Mouse (Mus musculus): ENCODE results near the gene Cybrd1. TPM values are rescaled to one million over a fixed set of nuclear protein-coding genes. Genes with fewer than 3 reads are reported as not detected.
A peak's percentile ranks its signal among the peaks of the same experiment; 100 is the strongest.

Gene Cybrd1
- 2.2 and 2.8 TPM in 2 replicates for polyA plus RNA-seq (2016; fragmentation: Nextera tagmentation; extraction: Ambion mirVana)

DNA sequence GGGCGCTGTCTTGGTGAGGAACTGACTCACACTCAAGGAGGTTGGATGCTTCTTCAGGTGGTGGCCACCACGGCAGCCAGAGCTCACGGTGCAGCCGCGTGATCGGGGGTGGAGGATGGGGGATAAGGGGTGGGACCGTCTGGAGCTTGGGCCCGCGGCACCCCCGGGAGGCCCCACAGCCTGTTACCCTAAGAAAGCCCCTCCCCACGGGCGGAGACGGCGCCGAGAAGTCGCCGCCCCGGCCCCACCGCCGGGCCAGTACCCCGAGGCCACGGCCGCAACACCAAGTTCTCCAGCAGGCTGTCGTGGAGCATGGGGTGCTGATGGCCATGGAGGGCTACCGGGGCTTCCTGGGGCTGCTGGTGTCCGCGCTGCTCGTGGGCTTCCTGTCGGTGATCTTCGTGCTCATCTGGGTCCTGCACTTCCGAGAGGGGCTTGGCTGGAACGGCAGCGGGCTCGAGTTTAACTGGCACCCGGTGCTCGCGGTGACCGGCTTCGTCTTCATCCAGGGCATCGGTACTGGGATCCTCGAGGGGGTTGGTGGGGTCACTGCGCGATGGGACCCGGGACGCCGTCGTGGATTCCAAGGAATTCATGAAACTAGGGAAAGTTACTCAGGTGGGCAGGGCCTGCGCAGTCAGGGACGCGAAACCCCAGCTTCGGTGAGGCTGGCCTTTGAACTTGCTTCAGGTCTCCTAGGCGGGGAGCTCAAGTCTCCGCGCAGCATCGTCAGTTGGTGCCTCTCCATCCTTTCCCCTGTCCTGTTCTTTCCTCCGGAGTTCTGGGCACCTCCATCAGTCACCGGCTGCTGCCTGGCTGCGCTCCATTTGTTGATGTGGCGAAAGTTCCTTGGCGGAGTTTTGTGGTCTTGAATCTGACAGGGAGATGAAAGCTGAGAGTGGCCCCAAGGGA, at the start of gene Cybrd1:
TSS of gene Cybrd1 (plus strand) at position 127 of the 912 bp plus-strand sequence.
- peak; percentile 59 for ATAC-seq (ENCODE audit: insufficient number of reproducible peaks, insufficient read depth, low FRiP score, low TSS enrichment)
- no peaks in the 10 kb centered on the region for H3K36me3 ChIP-seq
- peak within 1 kb of the TSS; percentile 82 for H3K4me2 ChIP-seq (replicated peaks)
- H3K27ac ChIP-seq: no peak within 1 kb of the TSS
- H3K27me3 ChIP-seq: peaks cover 3% of the 10 kb centered on the region
- WGBS: 2% methylated on average over 60 of the region's 60 CpGs
- H3K4me3 ChIP-seq: peak within 1 kb of the TSS; percentile 59
- H3K4me1 ChIP-seq: no peaks in the 10 kb centered on the region
- H3K9ac ChIP-seq: peak within 1 kb of the TSS; percentile 58
- 0 out of 2 replicates have a peak, but pooled peaks cover 4% of the 10 kb centered on the region for H3K9me3 ChIP-seq

GRCm38 (mm10) chr2:71071601-71072000, 46.1 kb upstream of the Cybrd1 start:
- Histone ChIP-seq H3K9ac (no peak overlapping the region), H3K4me2 (replicated peaks) (no peak overlapping the region), H3K36me3 (no peaks in the 10 kb centered on the region), H3K4me3 (no peak overlapping the region), H3K9me3 (no peaks in the 10 kb centered on the region), H3K27ac (no peak overlapping the region), H3K27me3 (no peaks in the 10 kb centered on the region), H3K4me1 (no peaks in the 10 kb centered on the region)
- WGBS: 94% methylated on average over 4 of the region's 4 CpGs
- ATAC-seq (ENCODE audit: insufficient number of reproducible peaks, insufficient read depth, low FRiP score, low TSS enrichment): no peak

DNA sequence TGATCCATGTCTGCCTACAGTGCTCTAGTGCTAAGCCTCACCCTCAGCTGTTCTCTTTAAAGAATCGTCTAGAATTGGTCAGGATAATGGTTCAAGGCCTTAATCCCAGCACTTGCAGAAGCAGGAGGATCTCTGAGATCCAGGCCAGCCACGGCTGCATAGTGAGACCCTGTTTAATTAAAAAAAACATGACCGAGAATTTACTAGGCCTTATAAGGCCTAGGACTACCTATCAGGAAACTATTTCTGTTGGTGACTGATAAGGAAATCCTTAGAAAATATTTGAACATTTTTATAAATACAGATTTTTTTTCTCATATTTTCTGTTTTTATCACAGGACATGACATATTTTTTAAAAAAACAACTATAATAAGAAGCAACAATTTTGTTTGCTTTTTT, 44.4 kb upstream of the Cybrd1 start:
- Histone ChIP-seq H3K36me3 (no peaks in the 10 kb centered on the region), H3K27me3 (no peaks in the 10 kb centered on the region), H3K4me2 (replicated peaks) (no peak overlapping the region), H3K4me3 (no peak overlapping the region), H3K9ac (no peak overlapping the region), H3K27ac (no peak overlapping the region), H3K9me3 (no peaks in the 10 kb centered on the region), H3K4me1 (no peaks in the 10 kb centered on the region)
- no peak for ATAC-seq (ENCODE audit: insufficient number of reproducible peaks, insufficient read depth, low FRiP score, low TSS enrichment)
- 86% methylated on average over 3 of the region's 3 CpGs for WGBS

DNA sequence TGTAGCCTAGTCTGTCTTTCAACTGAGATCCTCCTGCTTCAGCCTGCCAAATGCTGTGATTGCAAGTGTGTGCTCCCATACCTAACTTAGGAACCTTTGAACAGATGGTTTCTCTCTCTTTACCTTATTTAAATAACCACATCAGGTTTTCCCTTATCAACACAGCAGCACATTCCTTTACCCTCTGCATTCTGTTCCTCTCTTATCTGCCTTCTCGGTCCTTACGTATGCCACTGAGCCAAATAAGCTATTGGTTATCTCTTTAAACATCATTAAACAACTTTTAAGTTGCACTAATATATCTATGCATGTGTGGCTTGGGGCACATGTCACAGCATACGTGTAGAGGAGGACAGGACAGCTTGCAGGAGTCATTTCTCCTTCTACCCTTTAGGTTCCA, 43.9 kb upstream of the Cybrd1 start:
- H3K9ac ChIP-seq: no peak overlapping the region
- no peak overlapping the region for H3K4me3 ChIP-seq
- WGBS: 93% methylated on average over 3 of the region's 3 CpGs
- H3K27ac ChIP-seq: no peak overlapping the region
- no peak overlapping the region for H3K4me2 ChIP-seq (replicated peaks)
- no peaks in the 10 kb centered on the region for H3K27me3 ChIP-seq
- no peaks in the 10 kb centered on the region for H3K36me3 ChIP-seq
- no peak for ATAC-seq (ENCODE audit: insufficient number of reproducible peaks, insufficient read depth, low FRiP score, low TSS enrichment)
- no peaks in the 10 kb centered on the region for H3K9me3 ChIP-seq
- H3K4me1 ChIP-seq: no peaks in the 10 kb centered on the region

DNA sequence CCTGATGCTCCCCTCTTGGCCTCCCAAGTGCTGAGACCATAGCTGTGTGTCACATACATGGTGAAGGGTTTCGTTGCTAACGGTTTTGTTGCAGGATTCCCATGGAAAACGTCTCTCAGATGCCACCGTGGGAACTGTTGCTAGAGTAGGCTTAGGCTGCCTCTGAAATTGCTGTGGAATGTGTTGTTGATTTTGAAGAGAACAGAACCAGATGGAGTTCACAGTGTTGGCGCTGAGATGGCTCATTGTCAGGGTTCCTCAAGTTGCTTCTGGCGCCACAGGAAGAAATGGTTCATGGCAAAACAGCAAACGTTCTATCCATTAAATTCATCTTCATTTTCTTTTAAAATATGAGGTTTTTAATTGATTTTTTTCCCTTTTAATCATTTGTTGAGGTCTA, 35.3 kb upstream of the Cybrd1 start:
- Histone ChIP-seq H3K4me2 (replicated peaks) (no peak overlapping the region), H3K9ac (no peak overlapping the region), H3K4me1 (no peaks in the 10 kb centered on the region), H3K9me3 (no peaks in the 10 kb centered on the region), H3K27me3 (no peaks in the 10 kb centered on the region), H3K36me3 (0 out of 2 replicates have a peak, but pooled peaks cover 9% of the 10 kb centered on the region), H3K4me3 (no peak overlapping the region), H3K27ac (no peak overlapping the region)
- no peak for ATAC-seq (ENCODE audit: insufficient number of reproducible peaks, insufficient read depth, low FRiP score, low TSS enrichment)
- WGBS: 63% methylated on average over 7 of the region's 7 CpGs

DNA sequence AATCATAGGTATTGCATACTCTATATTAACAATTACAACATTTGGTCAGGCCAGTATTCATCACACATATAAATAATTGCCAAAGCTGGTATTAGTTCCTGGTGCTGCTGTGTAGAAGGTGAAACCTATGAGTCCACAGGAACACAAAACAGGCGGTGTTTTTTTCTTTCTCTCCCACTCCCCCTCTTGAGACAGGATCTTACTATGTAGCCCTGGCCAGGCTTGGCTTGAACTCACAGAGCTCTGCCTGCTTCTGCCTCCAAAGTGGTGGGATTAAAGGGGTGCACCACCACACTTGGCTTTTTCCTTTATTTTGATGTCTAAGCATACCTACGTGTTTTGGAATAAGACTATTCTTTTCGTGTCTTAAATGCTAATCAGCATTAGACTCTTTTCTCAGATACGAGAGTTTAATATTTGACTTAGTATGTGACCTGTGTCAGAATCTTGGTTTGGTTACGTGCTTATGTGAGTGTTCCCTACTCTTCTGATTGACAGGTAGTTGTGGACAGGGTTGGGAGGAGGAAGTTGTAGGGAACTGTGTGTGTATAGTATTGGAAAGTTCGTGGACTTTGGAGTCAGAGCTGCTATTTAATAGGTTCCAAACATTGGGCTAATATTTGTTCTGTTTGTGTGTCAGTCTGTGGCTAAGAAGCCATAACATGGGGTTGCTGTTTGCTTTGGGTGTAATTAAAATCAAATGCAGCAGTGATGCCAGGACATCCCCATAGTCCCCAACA, 34.1 kb upstream of the Cybrd1 start:
- no peak for ATAC-seq (ENCODE audit: insufficient number of reproducible peaks, insufficient read depth, low FRiP score, low TSS enrichment)
- H3K4me3 ChIP-seq: no peak overlapping the region
- 91% methylated on average over 6 of the region's 6 CpGs for WGBS

GRCm38 (mm10) chr2:71089766-71090165, 28.0 kb upstream of the Cybrd1 start:
- no peak for ATAC-seq (ENCODE audit: insufficient number of reproducible peaks, insufficient read depth, low FRiP score, low TSS enrichment)
- 54% methylated on average over 3 of the region's 3 CpGs for WGBS
- no peaks in the 10 kb centered on the region for H3K27me3 ChIP-seq
- H3K4me2 ChIP-seq (replicated peaks): no peak overlapping the region
- no peaks in the 10 kb centered on the region for H3K9me3 ChIP-seq
- H3K4me1 ChIP-seq: no peaks in the 10 kb centered on the region
- no peak overlapping the region for H3K27ac ChIP-seq
- peaks cover 22% of the 10 kb centered on the region for H3K36me3 ChIP-seq
- no peak overlapping the region for H3K4me3 ChIP-seq
- H3K9ac ChIP-seq: no peak overlapping the region

More for the DNA sequence above, 34.1 kb upstream of the Cybrd1 start:
- H3K27ac ChIP-seq: no peak overlapping the region
- H3K4me2 ChIP-seq (replicated peaks): no peak overlapping the region
- H3K36me3 ChIP-seq: 0 out of 2 replicates have a peak, but pooled peaks cover 9% of the 10 kb centered on the region
- H3K9me3 ChIP-seq: no peaks in the 10 kb centered on the region
- H3K4me1 ChIP-seq: no peaks in the 10 kb centered on the region
- no peaks in the 10 kb centered on the region for H3K27me3 ChIP-seq
- H3K9ac ChIP-seq: no peak overlapping the region

DNA sequence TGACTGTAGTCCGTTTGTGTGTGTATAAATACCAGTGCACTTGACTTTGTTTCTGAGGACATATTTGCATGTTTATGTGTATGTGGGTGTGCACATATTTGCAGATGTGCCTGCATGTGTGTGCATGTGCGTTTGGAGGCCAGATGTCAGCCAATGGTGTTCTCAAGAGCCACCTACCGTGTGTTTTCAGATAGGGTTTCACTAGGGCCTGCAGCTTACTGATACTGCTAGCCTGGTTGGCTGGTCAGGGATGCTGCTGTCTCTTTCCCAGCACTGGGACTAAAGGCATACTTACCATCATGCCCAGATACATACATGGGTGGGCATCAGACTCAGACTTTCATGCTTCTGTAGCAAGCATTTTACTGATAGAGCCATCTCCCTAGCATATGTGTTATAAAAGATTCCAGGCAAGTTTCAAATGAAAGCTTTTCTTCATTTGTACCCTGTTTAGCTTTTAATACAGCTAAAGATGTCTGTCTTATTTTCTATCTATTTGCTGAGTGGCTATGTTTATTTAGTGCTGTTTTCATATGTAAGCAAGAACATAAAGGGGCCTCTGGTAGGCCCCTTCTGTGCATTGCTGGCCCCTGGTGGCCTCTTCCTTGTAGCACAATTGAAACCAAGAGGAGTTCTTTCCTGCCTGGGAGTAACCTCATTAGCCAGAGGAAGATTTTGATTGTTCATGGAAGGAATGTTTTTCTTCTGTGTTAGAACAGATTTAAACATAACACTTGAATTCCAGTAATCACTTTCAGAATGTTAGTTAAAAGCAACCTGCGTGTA, 26.9 kb upstream of the Cybrd1 start:
- H3K4me1 ChIP-seq: no peaks in the 10 kb centered on the region
- H3K9me3 ChIP-seq: no peaks in the 10 kb centered on the region
- no peak overlapping the region for H3K9ac ChIP-seq
- WGBS: 77% methylated on average over 4 of the region's 4 CpGs
- H3K27ac ChIP-seq: no peak overlapping the region
- no peak for ATAC-seq (ENCODE audit: insufficient number of reproducible peaks, insufficient read depth, low FRiP score, low TSS enrichment)
- H3K4me3 ChIP-seq: no peak overlapping the region
- no peak overlapping the region for H3K4me2 ChIP-seq (replicated peaks)
- peaks cover 22% of the 10 kb centered on the region for H3K36me3 ChIP-seq
- no peaks in the 10 kb centered on the region for H3K27me3 ChIP-seq

DNA sequence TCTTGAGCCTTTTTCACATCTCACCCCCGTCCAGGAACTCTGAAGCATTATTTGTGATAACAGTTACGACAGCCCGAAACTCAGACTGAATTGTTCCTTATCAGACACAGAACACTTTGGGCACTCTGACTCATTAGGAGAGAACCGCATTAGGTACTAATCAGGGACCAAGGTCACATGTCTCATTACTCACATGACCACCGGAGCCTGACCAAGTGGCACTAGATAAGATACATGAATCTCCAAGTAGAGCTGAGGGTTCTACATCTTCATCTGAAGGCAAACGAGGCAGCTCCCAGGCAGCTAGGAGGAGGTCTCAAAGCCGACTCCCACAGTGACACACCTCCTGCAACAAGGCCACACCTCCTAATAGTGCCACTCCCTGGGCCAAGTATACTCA, 21.6 kb upstream of the Cybrd1 start:
- no peak overlapping the region for H3K4me3 ChIP-seq
- no peak for ATAC-seq (ENCODE audit: insufficient number of reproducible peaks, insufficient read depth, low FRiP score, low TSS enrichment)
- H3K4me1 ChIP-seq: no peaks in the 10 kb centered on the region
- no peaks in the 10 kb centered on the region for H3K9me3 ChIP-seq
- H3K4me2 ChIP-seq (replicated peaks): no peak overlapping the region
- no peaks in the 10 kb centered on the region for H3K27me3 ChIP-seq
- WGBS: 84% methylated on average over 7 of the region's 7 CpGs
- no peak overlapping the region for H3K27ac ChIP-seq
- H3K36me3 ChIP-seq: peaks cover 10% of the 10 kb centered on the region; the same call in 1 of the 2 replicates
- no peak overlapping the region for H3K9ac ChIP-seq

GRCm38 (mm10) chr2:71102621-71103291, 15.0 kb upstream of the Cybrd1 start:
- Histone ChIP-seq H3K4me2 (replicated peaks) (no peak overlapping the region), H3K9me3 (no peaks in the 10 kb centered on the region), H3K9ac (no peak overlapping the region), H3K27me3 (no peaks in the 10 kb centered on the region), H3K27ac (no peak overlapping the region), H3K36me3 (no peaks in the 10 kb centered on the region), H3K4me3 (no peak overlapping the region), H3K4me1 (no peaks in the 10 kb centered on the region)
- no peak for ATAC-seq (ENCODE audit: insufficient number of reproducible peaks, insufficient read depth, low FRiP score, low TSS enrichment)
- WGBS: 70% methylated on average over 10 of the region's 10 CpGs

DNA sequence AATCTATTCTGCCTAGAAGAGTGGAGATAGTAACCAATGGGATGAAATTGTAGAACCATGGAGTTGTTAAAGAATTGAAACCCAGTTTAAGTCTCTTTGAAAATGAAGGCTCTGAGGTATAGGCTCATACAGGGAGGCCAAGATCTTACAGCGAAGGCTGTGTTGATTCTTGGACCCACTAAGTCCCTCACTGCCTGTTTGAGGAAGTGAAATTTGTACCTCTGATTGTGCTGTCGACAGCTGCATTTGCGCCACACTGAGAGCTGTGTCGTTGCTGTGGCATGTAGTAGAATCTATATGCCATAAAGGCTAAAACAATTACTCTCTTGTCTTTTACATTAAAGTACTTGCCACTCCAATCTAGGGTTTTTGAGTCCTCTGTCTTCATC, 14.4 kb upstream of the Cybrd1 start:
- no peaks in the 10 kb centered on the region for H3K9me3 ChIP-seq
- ATAC-seq (ENCODE audit: insufficient number of reproducible peaks, insufficient read depth, low FRiP score, low TSS enrichment): no peak
- no peaks in the 10 kb centered on the region for H3K36me3 ChIP-seq
- no peaks in the 10 kb centered on the region for H3K4me1 ChIP-seq
- 85% methylated on average over 4 of the region's 4 CpGs for WGBS
- no peak overlapping the region for H3K27ac ChIP-seq
- no peak overlapping the region for H3K4me2 ChIP-seq (replicated peaks)
- no peak overlapping the region for H3K9ac ChIP-seq
- no peaks in the 10 kb centered on the region for H3K27me3 ChIP-seq
- H3K4me3 ChIP-seq: no peak overlapping the region

All from embryonic facial prominence, embryonic 12.5 days (tissue).